Mouse (Mus musculus): ENCODE data around the gene Gm6367. TPM values are rescaled to one million over a fixed set of nuclear protein-coding genes. Genes with fewer than 3 reads are reported as not detected.
"Not testable (repeated sequence)": the region's sequence is repeated elsewhere in the genome, so short reads cannot be mapped to it uniquely, and the experiment has no call there.

Gm6367 gene
- not detected for total RNA-seq (2021)
- long read RNA-seq, experiment 1 = 0 reads
- long read RNA-seq, experiment 2 = 0 reads

GRCm38 (mm10) chr5:94988326-94988725 is at the start of gene Gm6367:
Gm6367 (plus strand) TSS chr5:94988626.
- not testable (repeated sequence) for DNase-seq (ENCODE audit: low spot score in 2 of 2)

Other genes starting within 250 kb of the Gm6367 start
- not detected for gene Gm3183, start 123.2 kb upstream of the Gm6367 start, total RNA-seq (2021)
- not detected for gene Gm7942, start 118.3 kb downstream of the Gm6367 start, total RNA-seq (2021)
- not detected for gene Gm16513, start 194.0 kb downstream of the Gm6367 start, total RNA-seq (2021)